Mouse (Mus musculus) testis, postnatal 10 days (tissue): ENCODE results near the gene Ankrd45.
A peak's percentile ranks its signal among the peaks of the same experiment; 100 is the strongest.
"Not testable (repeated sequence)": the region's sequence is repeated elsewhere in the genome, so short reads cannot be mapped to it uniquely, and the experiment has no call there.

Experiments
- DNase-seq: peaks from one replicate; pipeline ENCODE4 v3.0.0; 2021; ENCODE audit warnings: low spot score

The Ankrd45 gene

DNA sequence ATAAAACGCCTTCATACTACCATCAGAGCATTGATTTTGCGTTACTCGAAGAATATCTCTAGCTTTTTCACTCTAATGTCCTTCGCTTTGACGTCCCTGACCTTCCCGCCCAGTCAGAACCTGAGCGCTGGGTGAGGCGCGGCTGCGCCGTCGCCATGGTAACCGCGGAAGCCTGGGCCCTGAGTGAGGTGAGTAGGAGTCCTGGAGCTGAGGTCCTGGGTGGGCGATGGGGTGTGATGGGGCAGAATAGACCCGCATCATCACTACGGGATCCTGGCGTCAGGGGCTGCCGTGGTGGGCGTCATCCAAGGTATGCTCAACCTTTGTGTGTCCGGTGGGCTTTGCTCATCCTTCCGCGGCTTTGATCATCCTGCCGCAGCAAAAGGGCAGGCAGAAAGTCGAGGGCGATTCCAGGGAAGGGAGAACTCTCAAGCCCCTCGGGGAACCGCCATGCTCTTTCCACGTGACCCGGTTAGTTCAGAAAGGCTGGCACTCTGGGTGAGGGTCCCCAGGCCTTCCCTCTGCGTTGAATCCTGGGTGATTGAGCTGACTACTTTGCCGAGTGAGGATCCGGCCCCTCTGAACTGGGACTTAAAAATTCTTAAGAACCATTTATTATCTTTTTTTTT, at the start of gene Ankrd45:
Ankrd45 (plus strand) TSS at position 161 of the 629 bp plus-strand sequence.
- DNase-seq, result peak; percentile 78

DNA sequence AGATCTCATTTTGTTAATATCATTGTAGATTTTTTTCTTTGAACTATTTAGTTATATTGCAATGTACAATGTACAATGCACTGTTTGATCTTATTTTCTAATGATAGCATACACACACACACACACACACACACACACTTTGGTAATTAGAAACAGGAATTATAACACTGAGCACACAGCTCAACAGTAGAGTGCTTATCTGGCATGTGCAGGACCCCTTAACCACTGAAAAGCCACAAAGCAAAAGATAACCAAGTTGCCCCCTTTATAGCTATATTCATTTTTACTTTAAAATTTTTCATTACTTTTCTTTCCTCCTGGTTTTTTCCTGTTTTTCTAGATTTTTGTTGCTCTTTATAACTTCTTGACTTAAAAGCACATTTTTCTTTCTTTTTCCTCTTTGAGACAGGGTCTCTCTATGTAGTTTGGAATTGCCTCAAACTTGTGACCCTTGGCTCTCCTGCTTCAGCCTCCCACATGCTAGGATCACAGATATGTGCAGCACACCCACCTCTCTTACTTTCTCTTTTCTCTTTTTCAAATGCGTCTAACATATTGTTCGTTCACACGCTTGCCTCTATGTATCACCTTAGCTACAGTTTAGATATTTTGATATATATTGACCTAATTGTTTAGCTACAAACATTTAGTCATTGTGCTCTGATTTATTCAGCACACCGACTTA, 42.6 kb upstream of the Ankrd45 start:
- no peak for DNase-seq

DNA sequence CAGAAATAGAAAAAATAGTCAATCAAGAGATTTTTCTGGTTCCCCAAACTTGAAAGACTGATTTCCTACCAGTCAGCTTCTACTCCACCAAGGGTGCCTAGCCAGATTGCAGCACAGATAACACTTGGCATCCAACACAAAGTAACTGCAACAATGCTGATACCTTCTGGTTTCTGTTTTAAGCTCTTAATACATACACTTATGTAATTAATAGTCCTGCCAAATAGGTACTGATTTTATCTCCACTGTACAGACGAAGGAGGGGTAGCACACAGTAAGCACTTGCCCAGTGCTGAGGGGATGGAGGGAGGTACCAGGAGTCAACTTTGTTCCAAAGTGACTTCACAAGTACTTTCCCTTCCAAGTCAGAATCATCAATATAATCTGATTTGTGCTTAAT, 38.6 kb upstream of the Ankrd45 start:
- no peak for DNase-seq

DNA sequence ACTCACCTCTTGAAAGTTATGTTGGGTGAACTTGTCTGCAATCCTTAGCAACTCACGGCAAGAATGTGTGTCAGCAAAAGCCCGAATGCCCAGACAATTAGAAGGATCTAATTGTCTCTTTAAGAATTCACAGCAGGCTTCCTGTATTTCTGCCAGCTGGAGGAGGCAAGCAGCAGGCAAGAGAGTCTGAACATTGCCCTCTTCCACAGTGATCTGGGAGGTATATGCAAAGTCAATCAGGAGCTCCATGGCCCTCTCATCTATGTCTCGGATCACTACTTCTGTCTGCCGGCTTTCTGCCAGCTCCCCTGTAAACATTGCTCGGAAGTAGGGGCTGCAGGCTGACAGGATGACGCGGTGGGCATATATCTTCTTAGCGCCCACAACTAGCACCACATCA, 33.3 kb upstream of the Ankrd45 start:
- no peak for DNase-seq

DNA sequence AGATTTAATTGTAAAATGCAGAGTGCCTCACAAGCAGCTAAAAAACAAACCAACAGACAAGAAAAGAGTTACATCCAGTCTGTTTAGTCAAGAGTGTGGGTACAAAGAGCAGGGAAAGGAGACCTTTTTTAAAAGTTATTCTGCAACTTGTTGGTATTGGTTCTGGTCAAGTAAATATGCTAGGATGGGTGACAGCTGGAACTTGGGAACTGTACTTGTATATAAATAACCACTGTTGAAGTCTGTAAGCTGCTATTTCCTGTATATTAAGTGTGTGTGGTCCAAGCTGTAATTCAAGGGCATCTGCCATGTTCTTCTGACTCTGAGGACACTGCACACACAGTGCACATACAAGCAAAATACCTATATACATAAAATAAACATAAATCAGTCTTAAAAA, 27.9 kb upstream of the Ankrd45 start:
- no peak for DNase-seq

DNA sequence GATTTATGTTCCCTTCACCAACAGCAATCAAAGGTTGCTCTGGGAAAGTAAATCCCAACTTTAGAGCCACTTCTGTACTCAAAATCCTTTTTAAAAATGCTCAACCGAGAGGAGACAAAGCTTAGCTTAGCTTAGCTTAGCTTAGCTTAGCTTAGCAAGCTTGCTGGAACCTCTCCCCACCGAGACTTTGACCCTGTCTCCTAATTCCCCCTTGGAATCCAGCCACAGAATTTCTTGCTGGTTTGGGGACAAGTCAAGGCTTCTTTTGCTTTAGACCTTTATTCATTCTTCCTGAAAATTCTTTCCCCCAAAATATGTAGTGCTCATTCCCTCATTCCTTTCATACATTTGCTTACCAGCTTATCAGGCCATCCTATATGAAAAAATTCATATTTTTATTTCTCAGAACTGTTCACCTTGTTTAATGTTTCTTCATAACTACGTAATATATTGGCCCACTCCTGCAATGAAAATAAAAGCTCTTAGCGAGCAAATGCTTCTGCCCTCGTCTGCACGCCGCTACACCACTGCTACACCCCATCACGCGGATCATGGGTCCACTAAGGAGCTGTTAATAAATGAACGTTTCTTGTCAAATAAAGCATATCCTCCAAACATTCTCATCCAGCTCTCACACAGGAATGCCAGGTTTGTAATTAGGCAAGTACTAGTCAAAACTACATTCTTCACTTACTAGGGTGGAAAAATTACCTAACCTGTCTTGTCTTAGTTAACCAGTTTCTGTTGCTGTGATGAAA, 19.7 kb upstream of the Ankrd45 start:
- no peak for DNase-seq

DNA sequence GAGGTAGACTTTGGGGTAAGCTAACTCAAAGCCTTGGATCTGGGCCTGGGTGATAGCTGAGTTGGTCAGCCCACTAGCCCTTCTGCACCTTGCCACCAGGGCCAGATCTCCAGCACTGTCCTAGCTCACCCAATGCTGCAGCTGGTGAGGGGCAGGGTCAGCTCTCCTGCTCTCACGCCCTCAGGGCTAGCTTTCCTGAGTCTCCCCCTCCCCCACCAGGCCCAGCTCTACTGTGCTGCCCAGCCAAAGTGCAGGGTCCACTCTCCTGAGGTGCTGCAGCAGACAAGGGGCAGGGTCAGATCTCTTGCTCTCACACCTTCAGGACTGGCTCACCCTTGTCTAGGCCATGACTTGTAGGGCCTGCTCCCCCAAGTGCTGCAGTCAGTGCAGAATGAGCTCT, 16.0 kb upstream of the Ankrd45 start:
- DNase-seq, result no peak

DNA sequence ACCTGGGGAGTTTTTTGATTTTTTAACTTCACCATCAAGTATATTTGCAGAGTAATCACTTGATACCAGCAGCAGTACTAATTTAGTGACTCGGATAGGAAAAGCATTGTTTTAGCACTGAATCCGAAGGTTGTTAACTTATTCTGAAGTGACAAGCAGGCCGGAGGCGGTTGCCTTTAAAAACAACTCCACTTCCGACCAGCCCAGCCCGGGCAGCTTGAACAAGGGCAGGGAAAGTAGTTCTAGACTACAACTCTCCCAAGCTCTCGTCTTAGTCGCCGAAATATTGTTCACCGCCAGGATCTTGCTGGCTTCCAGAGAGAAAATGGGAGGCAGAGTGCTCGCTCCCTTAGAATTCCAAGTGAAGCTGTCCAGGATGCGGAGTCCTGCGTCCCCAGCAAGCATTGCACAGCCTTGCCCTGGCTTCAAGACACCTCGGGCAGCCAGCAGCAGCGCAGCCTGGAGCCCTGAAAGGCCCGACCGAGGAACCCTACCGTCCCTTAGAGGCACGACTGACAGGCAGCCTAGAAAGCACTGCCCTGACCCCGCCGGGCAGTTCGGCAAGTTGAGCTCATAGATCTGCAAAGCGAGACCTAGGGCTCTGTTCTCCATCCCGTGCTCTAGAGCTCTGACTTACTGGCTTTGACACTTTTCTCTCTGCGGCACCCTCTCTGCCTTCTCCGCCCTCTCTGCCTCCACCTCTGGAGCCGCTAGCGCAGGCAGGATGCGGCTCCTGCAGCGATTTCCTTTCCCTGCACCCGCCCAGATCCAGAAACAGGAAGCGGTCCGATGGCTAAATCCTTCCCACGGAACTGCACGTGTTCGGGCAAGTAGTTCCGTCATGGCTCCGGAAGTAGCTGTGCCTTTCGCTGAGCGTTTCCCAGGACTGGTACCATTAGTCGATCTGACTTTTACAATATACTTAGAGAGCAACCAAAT, 11.5 kb upstream of the Ankrd45 start, which contains the start of gene Klhl20:
Klhl20 (minus strand) TSS at position 786 of the 939 bp plus-strand sequence.
- peak; percentile 92 for DNase-seq

DNA sequence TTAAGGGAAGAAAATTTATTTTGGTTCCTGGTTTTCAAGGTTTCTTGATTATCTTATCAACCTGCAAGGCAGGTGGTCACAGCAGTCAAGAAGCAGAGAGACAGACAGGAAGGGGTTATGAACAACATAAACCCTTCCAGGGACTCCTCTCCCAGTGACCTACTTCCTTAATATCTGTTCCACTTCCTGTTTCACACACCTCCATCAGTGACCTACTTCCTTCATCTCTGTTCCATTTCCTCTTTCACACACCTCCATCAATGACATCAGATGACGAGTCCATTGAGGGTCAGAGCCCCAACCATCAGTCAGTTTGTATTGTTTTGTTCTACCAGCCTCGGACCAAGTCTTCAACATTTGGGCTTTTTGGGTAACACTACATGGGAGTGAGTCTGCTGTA, 3.0 kb upstream of the Ankrd45 start:
- no peak for DNase-seq

DNA sequence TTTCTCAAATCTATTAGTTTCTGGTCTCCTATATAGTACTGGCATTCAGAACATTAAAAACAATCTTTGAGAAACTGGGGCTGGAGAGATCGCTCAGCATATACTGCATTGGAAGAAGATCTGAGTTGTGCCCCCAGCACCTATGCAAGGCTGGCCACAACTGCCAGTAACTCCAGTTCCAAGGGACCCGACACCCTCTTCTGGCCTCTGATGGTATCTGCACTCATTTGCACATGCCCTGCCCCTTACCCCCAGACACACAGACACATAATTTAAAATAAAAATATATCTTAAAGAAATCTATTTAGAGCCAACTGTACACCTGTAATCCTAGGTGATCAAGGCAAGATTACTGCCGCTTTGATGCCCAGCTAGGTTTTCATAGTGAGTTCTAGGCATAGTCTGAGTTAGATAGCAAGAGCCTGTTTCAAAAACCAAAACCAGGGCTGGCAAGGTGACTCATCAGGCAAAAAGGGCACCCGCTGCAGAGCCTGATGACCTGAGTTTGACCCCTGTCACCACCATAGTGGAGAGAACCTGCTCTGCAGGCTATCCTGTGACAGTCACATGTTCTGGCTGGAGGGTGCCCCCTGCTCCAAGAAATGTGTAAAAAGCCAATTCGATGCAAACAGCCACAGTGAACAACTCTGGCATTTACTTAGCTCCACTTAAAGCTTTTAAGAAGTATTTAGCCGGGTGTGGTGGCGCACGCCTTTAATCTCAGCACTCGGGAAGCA, 2.3 kb upstream of the Ankrd45 start:
- DNase-seq, result no peak

DNA sequence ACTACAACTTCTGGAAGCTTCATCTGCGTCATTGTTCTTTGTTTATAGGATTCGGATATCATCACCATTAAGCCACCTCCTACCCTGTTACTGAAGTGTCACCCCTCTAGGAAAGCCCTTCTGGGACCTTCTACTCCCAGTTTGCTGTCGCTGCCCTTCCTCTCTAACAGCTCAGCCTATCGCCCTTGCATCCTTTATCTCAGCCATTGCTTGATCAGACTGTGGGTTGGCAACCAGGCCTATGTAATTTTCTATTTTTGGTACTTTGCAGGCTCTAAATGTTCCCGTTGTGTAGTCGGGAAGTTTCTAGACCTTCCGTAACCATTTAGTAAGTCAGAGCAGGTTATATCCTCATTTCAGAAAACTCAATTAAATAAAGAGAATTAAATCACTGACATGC, 725 bp downstream of the Ankrd45 start:
- no peak for DNase-seq

DNA sequence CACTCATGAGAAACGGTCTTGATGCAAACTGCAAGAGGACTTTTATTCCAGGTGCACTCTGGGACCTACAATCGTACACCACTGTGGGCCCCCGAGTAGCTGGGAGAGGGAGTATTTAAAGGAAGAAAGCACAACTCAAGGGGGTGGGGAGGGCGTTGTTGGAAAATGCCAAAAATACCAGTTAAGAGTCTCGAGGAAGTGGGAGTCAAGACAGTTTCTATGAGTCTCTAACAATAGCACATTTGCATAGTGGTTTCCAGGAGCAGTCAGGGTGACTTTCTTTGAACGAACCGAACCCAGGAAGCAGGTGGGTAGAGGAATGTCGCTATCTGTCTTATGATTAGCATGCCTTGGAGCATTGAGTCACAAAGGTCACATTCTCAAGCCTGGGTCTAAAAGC, 3.1 kb downstream of the Ankrd45 start:
- DNase-seq, result not testable (repeated sequence)

DNA sequence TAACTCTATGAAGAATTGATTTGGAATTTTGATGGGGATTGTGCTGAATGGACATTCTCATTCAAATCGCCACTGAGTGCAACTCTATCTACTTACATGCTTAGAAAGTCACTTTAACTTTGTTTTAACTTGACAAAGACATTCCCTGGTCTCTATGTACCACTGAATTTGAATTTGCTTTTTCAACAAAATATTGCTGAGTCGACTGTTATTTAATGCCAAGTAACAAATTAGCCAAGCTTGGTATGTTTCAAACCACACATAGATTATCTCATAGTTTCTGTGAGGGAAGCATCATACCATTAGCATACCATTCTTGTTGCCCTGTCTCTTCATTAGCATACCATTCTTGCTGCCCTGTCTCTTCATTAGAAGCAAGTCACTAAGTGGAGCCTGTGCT, 5.4 kb downstream of the Ankrd45 start:
- no peak for DNase-seq

DNA sequence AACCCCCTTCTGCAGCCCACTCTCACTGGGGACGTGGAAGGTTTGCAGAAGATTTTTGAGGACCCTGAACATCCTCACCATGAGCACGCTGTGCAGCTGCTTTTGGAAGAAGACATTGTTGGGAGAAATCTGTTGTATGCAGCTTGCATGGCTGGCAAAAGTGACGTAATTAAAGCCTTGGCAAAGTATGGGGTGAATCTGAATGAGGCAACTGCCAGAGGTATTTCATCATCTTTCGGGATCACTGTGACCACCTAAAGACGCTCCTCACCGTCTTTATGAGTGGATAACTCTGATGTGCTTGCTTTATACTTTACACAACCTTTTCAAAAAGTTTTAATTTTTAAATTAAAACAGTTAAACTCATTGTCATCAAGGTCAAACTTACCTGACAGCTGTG, 8.6 kb downstream of the Ankrd45 start:
- DNase-seq, result no peak

DNA sequence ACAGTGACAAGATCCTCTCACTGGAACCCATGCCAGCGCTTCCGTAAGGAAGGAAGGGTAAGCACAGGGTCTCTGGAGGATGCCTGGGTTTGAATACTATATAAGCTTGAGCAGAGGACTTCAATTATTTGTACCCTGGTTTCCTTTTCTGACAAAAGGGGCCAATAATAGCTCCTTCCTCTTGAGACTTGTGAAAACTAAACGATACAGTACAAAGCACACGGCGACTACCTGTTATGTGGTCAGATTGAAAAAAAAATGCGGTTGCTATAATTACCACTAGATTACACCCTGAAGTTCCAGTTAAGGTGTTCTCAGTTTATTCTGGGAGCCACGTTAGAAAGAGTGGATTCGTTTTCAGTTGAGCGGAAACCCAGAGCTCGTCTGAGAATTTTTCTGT, 14.1 kb downstream of the Ankrd45 start:
- no peak for DNase-seq

DNA sequence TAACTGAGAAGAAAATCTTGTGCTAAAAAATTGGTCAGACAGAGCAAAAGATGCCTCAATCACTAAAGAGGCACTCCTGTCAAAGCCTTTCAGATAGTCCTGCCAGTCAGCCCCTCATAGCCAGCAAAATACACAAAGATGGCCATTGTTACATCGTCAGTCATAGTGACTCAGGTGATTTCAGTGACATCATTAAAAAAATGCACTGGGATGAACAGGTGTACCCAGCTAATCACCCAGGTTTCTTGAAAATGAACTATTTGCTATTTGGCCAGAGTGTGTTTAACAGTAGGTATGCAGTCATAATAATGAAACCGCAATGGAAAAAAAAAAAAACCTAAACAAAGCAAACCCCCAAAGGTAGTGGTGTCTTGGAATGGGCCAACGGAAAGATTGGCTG, 16.7 kb downstream of the Ankrd45 start, which contains the start of gene Tex50:
Tex50 (minus strand) TSS at position 101 of the 400 bp plus-strand sequence.
- DNase-seq, result no peak

DNA sequence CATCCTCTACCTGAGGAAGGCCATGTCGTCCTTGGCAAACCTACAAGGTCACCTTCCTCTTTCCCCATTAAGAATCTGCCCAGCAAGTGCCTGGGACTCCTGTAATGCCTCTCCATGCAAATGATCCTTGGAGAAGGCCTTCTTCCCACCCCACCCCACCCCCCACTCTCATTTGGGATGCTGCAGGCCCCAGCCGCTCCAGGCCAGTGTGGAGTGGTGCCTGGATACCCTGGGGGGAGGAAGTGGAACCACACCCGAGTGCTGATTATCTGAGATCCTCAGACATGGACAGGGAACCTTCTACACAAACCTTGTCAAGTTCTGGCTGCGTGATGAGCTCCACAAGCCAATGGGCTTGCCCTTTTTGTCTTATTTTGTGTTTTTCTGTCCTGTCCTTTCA, 17.8 kb downstream of the Ankrd45 start:
- no peak for DNase-seq

DNA sequence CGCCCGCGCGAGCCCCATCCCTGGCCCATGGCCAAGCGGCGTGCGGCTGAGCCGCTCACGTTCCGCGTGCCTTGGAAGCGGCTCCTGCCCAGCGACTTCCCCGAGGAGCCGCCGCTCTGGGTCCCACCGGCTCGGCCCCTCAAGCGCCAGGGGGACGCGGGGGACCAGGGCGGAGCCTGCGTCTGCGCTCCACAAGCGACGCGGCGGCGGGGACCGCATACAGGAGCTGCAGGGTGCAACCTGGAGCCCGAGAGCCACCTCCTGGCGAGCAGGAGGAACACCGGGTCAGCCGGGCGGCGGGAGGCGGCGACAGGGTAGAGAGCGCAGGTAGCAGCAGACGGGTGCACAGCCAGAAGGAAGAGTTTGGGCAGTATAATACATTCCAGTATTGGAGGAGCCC, 28.2 kb downstream of the Ankrd45 start:
- DNase-seq, result peak; percentile 86

DNA sequence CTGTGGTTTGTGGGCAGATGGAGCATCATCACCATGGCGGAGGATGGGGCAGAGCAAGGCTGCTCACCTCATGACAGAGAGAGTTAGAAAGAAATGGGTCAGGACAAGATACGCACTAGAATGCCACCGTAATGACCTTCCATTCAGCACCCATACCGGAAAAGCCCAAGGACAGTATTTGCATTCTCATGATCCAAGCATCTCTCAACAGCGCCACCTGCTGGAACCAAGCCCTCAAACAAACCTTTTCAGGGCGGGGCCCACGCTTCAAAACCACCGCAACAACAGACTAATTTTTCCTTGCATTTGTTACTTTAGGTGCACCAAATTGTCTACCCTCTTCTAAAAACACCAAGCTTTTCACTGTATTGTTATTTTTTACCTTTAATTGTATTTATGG, 38.2 kb downstream of the Ankrd45 start:
- peak; percentile 75 for DNase-seq

DNA sequence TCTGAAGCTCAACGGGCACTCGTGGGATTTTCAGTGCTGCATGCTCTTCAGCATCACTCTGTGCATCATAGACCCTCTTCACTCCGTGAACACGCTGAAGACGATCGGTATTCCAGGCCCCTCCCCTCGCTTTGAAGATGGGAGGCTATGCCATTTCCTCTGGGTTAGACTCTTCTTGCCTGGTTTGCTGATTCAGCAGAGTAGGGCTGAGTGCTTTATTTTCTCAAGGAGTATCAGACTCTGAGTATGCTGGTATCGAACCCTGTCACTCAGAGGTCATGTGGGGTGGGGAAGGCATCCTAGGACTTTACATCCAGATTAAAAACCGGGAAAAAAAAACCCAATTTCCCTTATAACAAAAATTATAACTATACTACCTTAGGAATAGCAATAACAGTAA, 39.9 kb downstream of the Ankrd45 start:
- no peak for DNase-seq

DNA sequence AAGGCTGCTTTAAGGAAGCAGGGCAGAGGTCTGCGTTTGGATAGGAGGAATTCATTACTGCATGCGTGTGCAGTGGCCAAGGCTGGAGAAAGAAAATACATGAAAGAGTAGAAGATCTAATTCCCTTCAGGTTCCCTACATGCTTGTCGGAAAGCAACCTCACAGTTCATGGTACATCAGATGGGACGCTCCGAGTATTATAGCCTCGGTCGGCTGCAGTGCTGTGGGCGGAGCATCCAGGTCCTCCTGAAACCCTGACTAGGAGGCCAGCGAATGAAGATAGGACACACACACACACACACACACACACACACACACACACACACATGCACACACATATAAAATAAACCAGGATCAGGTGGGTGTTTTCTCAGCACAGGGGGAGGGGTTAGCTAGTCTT, 41.2 kb downstream of the Ankrd45 start:
- DNase-seq, result no peak
